Mouse (Mus musculus): Measurements from ENCODE around the gene Plscr1.

Gene Plscr1

GRCm38 (mm10) chr9:92253585-92254321 lies 4.2 kb downstream of the Plscr1 start:
- no peak for DNase-seq (ENCODE audit: low spot score in 2 of 2)

GRCm38 (mm10) chr9:92260481-92261159 lies 11.1 kb downstream of the Plscr1 start:
- DNase-seq (ENCODE audit: low spot score in 2 of 2) = no peak

DNA sequence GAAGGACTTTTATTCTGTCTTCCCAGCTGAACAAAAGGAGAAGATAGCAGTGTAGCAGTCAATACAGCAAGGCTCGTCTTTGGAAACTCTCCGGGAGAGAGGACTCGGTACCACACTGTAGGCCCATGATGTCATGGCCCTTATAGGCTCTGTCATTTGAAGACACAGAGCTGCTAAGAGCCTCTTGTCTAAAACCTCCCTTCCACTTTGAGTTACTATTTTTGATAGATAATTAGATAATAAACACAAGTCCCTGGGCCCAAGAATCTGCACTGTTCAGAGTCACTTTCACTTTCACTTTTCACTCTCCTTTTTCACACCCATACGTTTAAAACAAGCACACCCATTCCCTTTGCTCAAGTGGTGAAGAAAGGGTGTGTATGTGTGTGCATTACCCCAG lies 16.2 kb downstream of the Plscr1 start:
- DNase-seq (ENCODE audit: low spot score in 2 of 2) = no peak

GRCm38 (mm10) chr9:92266558-92267171 lies 17.1 kb downstream of the Plscr1 start:
- no peak for DNase-seq (ENCODE audit: low spot score in 2 of 2)

DNA sequence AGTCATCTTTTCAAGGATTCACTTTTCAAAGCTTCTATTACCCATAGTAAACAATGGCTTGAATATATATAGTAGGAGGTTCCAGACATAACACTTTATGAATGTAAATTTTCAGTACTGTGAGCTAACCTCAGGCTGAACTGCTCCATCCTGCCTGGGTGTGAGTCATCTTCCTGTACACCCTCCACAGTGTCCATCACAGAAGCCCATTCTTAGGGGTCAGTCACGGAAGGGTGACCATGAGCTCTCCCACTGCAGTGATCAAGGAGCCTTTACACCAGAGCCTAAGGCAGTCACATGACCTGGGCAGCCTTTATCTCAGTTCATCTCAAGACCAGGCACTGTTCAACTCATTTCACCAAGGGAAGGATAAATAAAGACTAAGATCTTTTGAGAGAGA lies 18.2 kb downstream of the Plscr1 start:
- DNase-seq (ENCODE audit: low spot score in 2 of 2) = no peak

- DNase-seq (ENCODE audit: low spot score in 2 of 2) = no peak
Measured at GRCm38 (mm10) chr9:92269829-92270404, 20.4 kb downstream of the Plscr1 start.

GRCm38 (mm10) chr9:92270927-92271326 lies 21.4 kb downstream of the Plscr1 start:
- peak in 1 of 2 experiments; percentile 50 for DNase-seq (ENCODE audit: low spot score in 2 of 2)

DNA sequence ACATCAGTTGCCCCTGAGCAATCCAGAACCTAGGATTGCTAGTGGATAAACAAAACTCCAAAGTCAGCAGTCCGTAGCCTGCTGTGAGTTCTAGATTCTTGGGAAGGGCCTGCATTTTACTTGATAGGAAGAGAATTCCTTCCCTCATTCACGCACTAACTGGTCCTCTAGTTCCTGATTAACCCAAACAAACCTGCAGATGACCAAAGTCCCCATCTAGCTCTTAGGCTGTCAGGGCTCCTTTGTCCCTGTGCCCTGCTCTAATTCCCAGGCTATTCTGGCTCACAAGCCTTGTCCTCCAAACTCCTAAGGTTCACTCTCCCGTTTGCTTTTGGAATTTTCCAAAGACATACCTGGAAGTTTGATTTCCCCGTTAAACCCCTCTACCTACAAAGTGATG lies 23.1 kb downstream of the Plscr1 start:
- DNase-seq (ENCODE audit: low spot score in 2 of 2) = no peak

GRCm38 (mm10) chr9:92273271-92273670 lies 23.7 kb downstream of the Plscr1 start:
- DNase-seq (ENCODE audit: low spot score in 2 of 2) = no peak

DNA sequence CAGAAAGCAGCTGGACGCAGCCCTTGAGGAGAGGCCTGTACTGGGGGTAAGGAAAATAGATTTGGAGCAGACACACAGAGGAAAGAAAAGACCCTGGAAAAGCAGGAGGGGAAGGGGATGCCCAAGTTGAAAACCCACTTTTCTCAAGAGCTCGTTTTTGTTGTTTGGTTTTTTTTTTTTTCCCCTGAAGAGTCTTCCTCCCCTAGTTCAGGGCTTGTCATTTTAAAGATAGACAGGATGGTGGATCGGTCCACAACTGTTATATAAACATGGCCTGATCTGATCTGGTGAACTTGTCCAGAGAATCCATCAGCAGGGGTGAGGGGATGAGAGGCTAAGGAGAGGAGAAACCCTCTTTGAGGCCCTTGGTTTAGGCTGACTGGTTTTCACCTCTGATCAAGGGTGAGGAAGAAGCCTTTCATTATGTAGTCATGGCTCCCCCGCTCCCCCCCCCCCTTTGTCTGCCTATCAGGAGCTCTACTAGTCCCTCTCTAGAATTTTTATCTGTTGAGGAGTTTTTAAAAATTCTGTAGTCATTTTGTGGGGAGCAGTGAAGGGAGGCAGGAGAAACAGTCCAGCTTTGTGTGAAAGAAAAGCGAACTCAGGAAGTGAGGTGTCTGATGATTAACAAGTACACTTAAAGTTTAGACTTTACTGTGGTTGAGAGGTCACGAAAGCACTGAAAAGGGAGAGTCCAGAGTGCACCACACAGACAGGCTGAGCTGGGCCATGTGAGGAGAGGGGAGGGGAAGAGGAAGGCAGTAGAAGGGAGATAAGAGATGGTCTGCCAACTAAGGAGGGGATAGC lies 24.6 kb downstream of the Plscr1 start:
- DNase-seq (ENCODE audit: low spot score in 2 of 2) = no peak

GRCm38 (mm10) chr9:92275486-92276207 lies 26.1 kb downstream of the Plscr1 start, which contains the start of gene Plscr2:
Gene Plscr2 (plus strand): TSS chr9:92275602.
- no peak for DNase-seq (ENCODE audit: low spot score in 2 of 2)

- DNase-seq (ENCODE audit: low spot score in 2 of 2) = no peak
Measured at GRCm38 (mm10) chr9:92276360-92276759, 26.8 kb downstream of the Plscr1 start.

DNA sequence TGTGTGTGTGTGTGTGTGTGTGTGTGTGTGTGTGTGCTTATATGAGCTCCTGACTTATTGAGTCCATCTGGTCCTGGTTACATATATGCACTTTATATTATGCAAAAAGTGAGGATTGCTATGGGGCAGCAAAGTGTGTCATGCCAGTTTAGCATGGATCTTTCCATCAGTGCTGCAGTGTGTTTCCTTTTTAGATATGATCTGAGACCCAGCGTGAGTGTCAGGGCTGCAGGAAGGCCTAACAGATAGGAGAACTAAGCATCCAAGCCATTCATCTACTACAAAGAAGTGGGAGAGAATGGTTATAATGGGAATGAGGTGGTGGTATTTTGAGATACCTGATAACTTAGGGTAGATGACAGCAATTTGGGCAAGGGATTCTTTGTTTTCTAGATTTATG lies 30.5 kb downstream of the Plscr1 start:
- no peak for DNase-seq (ENCODE audit: low spot score in 2 of 2)

GRCm38 (mm10) chr9:92282563-92283171 lies 33.1 kb downstream of the Plscr1 start:
- no peak for DNase-seq (ENCODE audit: low spot score in 2 of 2)

DNA sequence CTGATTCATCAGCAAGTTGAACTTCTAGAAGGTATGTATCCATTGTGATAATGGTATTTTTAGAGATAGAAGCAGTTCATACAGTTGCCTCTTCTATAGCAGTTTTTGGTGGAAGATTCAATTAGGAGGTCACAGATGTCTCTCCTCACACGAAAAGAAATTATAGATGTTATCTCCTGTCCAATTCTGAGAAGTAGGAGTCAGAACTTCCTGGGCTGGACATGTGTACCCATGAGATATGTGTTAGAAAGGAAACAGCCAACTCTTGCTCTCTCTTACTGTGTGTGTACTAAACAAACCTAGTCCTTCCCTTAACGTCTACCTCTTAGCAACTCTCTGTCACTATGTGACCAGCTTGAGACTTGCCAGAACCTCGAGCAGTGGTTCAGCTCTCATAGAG lies 40.1 kb downstream of the Plscr1 start:
- DNase-seq (ENCODE audit: low spot score in 2 of 2) = no peak

DNA sequence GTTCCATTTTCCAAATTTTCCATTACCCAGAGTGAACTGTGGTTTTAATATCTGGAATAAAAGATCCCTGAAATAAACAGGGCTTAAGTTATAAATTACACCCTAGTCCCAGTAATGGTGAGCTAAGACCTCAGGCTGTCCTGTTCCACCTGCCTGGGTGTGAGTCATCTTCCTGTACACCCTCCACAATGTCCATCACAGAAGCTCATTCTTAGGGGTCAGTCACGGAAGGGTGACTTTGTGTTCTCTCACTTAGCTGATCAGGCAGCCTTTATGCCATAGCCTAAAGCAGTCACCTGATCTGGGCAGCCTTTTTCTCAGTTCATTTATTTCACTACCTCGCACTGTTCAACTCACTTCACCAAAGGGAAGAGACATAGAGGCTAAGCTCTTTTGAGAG lies 42.6 kb downstream of the Plscr1 start:
- no peak for DNase-seq (ENCODE audit: low spot score in 2 of 2)

DNA sequence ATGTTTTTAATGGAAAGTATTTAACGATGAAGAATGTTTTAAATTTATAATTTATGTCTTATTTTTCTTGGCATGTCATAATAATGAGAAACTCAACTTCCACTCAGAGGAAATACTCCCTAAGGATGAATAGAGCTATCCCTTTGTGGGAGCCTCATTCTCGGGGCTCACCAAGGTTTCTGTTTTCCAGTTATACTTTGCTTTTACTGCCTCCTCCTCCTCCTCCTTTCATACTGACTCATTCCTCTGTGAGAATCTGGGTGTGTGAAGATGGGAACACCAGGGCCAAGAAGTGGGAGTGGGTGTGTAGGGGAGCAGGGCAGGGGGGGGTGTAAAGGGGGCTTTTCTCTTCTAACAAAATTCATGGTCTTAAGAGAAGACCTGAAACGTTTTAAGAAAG lies 43.4 kb downstream of the Plscr1 start:
- DNase-seq (ENCODE audit: low spot score in 2 of 2) = no peak

DNA sequence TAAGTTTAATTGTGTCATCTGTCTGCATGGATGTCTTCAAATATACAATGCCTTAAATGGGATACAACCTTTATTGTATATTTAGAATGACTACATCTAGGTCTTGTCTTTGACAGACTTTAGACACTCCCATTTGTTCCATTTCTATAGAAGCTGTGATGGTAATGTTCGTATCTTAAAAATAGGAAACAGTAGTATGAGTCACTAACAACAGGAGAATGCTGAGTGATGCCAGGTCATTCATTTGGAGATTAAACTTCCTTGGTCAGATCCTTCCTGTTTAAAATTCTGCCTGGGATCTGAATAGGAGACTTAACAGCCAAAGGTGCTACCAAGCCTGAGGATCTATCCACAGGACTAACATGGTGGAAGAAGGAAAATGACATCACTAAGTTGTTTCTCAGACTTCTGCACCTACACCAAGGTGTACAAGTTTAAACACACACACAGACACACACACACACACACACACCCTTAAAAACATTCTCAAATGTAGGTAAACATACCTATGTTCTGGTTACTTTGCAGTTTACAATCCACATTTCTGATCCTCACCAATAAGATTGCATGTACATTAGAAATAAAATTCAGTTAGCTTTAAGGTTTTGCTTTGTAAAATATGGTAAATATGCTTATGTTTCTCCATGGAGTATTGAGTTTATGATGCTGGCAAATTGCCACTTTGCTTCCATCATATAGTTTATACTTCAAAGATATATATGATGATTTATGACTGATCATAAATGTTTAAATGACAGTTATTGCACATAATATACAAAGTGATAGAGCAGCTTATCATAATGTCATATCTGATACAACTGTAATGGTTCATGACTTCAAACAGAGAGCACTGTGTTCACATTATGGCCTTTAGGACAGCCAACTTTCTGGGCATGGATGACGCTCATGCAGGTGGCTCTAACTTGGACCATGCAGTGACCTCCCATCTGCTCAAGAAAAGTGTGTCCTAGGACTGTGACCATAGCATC lies 44.3 kb downstream of the Plscr1 start:
- no peak for DNase-seq (ENCODE audit: low spot score in 2 of 2)

- no peak for DNase-seq (ENCODE audit: low spot score in 2 of 2)
Measured at GRCm38 (mm10) chr9:92298288-92298687, 48.7 kb downstream of the Plscr1 start.
